Mouse (Mus musculus) MEL (cell line): Measurements from ENCODE around the gene Mogat1.

Source experiments
- BHLHE40 ChIP-seq: IDR thresholded peaks from 2 replicates; pipeline ENCODE4 v1.6.1; 2012; ENCODE audit warnings: low read depth, mild to moderate bottlenecking, inconsistent platforms, low read length, improper control_type of control experiment, borderline replicate concordance
- CHD1 ChIP-seq: IDR thresholded peaks from 2 replicates; pipeline ENCODE4 v1.6.1; 2012; ENCODE audit warnings: low read depth, mild to moderate bottlenecking, inconsistent platforms, low read length, improper control_type of control experiment
- CTCF ChIP-seq, 3 experiments: IDR thresholded peaks in 2 of 3; conservative IDR thresholded peaks in 1 of 3; 2 replicates each; pipeline ENCODE4 v1.5.1; 2011 to 2012; ENCODE audit warnings: low read length in 3 of 3, low read depth in 2 of 3, mild to moderate bottlenecking in 2 of 3, improper control_type of control experiment in 1 of 3, inconsistent platforms in 1 of 3, mixed read lengths in 1 of 3, moderate library complexity in 1 of 3; ENCODE audit not compliant: control insufficient read depth in 1 of 3, insufficient read depth in 1 of 3, poor library complexity in 1 of 3, severe bottlenecking in 1 of 3
- EP300 ChIP-seq, 2 experiments: IDR thresholded peaks; 2 replicates each; pipeline ENCODE4 v1.6.1; 2011; ENCODE audit warnings: improper control_type of control experiment in 2 of 2, low read length in 2 of 2, low read depth in 1 of 2, mild to moderate bottlenecking in 1 of 2
- GATA1 ChIP-seq: IDR thresholded peaks from 2 replicates; pipeline ENCODE4 v1.6.1; 2011; ENCODE audit warnings: low read depth, low read length, improper control_type of control experiment
- NRF1 ChIP-seq: IDR thresholded peaks from 2 replicates; pipeline ENCODE4 v1.6.1; 2014; ENCODE audit warnings: low read depth, mild to moderate bottlenecking, inconsistent platforms, low read length, improper control_type of control experiment, moderate library complexity; ENCODE audit not compliant: poor library complexity, insufficient read depth, severe bottlenecking
- POLR2A ChIP-seq, 2 experiments: IDR thresholded peaks; 2 replicates each; pipeline ENCODE4 v1.6.1; 2011 to 2012; ENCODE audit warnings: low read length in 2 of 2, mild to moderate bottlenecking in 2 of 2, control low read depth in 1 of 2, improper control_type of control experiment in 1 of 2, low read depth in 1 of 2, moderate library complexity in 1 of 2; ENCODE audit not compliant: control insufficient read depth in 1 of 2, insufficient read depth in 1 of 2, poor library complexity in 1 of 2
- USF1 ChIP-seq: IDR thresholded peaks from 2 replicates; pipeline ENCODE4 v1.6.1; 2014; ENCODE audit warnings: low read depth, mild to moderate bottlenecking, inconsistent platforms, low read length, improper control_type of control experiment, moderate library complexity

- TF ChIP-seq CTCF (IDR thresholded peaks at IDR 0.05 in 2 of 3, conservative IDR thresholded peaks at IDR 0.05 in 1 of 3; ENCODE audit: control insufficient read depth in 1 of 3, insufficient read depth in 1 of 3, low read depth in 2 of 3, low read length in 3 of 3, poor library complexity in 1 of 3, severe bottlenecking in 1 of 3) (no peak), GATA1 (no peak), CHD1 (no peak), POLR2A (IDR thresholded peaks at IDR 0.05; ENCODE audit: control insufficient read depth in 1 of 2, insufficient read depth in 1 of 2, low read depth in 1 of 2, low read length in 2 of 2, poor library complexity in 1 of 2) (no peak), USF1 (no peak), EP300 (IDR thresholded peaks at IDR 0.05; ENCODE audit: low read depth in 1 of 2, low read length in 2 of 2) (no peak), BHLHE40 (no peak), NRF1 (no peak)
Observed at GRCm38 (mm10) chr1:78586986-78587385, 76.2 kb downstream of the Mogat1 start.
